8 mouse cellular contexts compared by ENCODE assay signal in the genomic region with DNA sequence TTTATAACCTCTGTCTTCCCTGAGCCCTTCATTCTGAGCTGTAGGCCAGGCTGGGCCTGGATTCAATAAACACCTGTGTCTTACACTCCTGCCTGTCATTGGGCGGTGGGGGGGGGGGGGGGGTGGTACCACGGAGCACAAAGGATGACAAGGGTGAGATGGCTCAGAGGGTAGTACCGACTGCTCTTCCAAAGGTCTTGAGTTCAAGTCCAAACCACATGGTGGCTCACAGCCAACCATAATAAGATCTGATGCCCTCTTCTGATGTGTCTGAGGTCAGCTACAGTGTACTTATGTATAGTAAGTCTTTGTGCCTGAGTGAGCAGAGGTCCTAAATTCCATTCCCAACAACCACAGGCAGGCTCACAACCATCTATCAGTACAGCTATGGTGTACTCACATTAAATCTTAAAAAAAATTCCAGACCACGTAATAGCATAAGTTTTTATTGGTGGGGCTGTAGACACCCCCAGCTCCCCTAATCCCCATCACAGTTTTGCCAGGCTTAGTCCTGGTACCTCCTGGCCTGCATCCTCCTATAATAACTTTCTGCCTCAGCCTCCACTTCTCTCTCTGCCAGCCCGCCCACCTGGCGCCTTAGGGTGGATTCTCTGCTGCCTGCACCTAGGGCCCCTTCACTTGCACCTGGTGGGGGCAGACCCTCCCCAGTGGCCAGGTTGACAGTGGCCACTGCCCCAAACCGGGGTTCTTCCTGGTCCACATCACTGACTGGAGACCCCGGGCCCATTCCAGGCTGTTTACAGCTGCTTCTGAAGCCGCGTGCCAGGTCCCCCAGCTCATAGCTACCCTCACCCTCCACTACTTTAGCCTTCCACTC. TPM values are rescaled to one million over a fixed set of nuclear protein-coding genes. Genes with fewer than 3 reads are reported as not detected.
DNase-seq lines count a peak whose midpoint lies in the region; ATAC-seq lines count a peak whose summit lies in the region.
"Had no signal": no experiment of that assay in that cellular context is flagged by ENCODE, and none has a peak within 500 bp of the region (broad histone marks: within the 10 kb centered on the region; RNA-seq: fewer than 3 reads in every experiment).

No protein-coding gene starts in this region.

- no peak for DNase-seq in lung, postnatal 4 days
- DNase-seq in T-cell, adult 2 months (ENCODE audit: low spot score): no peak
- DNase-seq: gastrocnemius, postnatal 10 days had no signal

- no peak overlapping the region for H3K4me2 ChIP-seq in lung, embryonic 16.5 days (ENCODE audit: low read depth, low read length)
- no peak overlapping the region; the same call in 1 of the 2 replicates for H3K4me2 ChIP-seq in forebrain, embryonic 13.5 days
- H3K4me2 ChIP-seq in limb, embryonic 13.5 days (replicated peaks): no peak overlapping the region
- H3K4me2 ChIP-seq in stomach, embryonic 16.5 days (ENCODE audit: low read depth, low read length): no peak overlapping the region

- H3K36me3 ChIP-seq in lung, embryonic 16.5 days (ENCODE audit: control insufficient read depth, insufficient read depth, low read length): peaks cover 47% of the 10 kb centered on the region
- H3K36me3 ChIP-seq in forebrain, embryonic 13.5 days (ENCODE audit: poor library complexity, severe bottlenecking): peaks cover 86% of the 10 kb centered on the region
- H3K36me3 ChIP-seq in limb, embryonic 13.5 days: peaks cover 90% of the 10 kb centered on the region
- H3K36me3 ChIP-seq in stomach, embryonic 16.5 days (ENCODE audit: control insufficient read depth, insufficient read depth, low read length): peaks cover 37% of the 10 kb centered on the region

- WGBS in lung, embryonic 16.5 days: 49% methylated on average over 10 of the region's 10 CpGs
- 57% methylated on average over 10 of the region's 10 CpGs for WGBS in forebrain, embryonic 13.5 days
- 45% methylated on average over 10 of the region's 10 CpGs for WGBS in limb, embryonic 13.5 days
- WGBS in stomach, embryonic 16.5 days: 46% methylated on average over 10 of the region's 10 CpGs

- H3K9me3 ChIP-seq in lung, embryonic 16.5 days (ENCODE audit: control insufficient read depth, low read length): no peaks in the 10 kb centered on the region
- no peaks in the 10 kb centered on the region for H3K9me3 ChIP-seq in forebrain, embryonic 13.5 days (replicated peaks)
- H3K9me3 ChIP-seq in limb, embryonic 13.5 days: no peaks in the 10 kb centered on the region
- H3K9me3 ChIP-seq in stomach, embryonic 16.5 days (replicated peaks; ENCODE audit: control insufficient read depth, low read length): no peaks in the 10 kb centered on the region

- H3K9ac ChIP-seq in lung, embryonic 16.5 days (ENCODE audit: low read length): no peak overlapping the region
- no peak overlapping the region for H3K9ac ChIP-seq in forebrain, embryonic 13.5 days
- H3K9ac ChIP-seq in limb, embryonic 13.5 days: no peak overlapping the region
- no peak overlapping the region for H3K9ac ChIP-seq in stomach, embryonic 16.5 days (ENCODE audit: low read length)

- H3K27ac ChIP-seq in lung, embryonic 16.5 days (ENCODE audit: low read length): no peak overlapping the region
- H3K27ac ChIP-seq in forebrain, embryonic 13.5 days: peak overlapping the region; percentile 57
- 0 out of 2 replicates have a peak overlapping the region, but pooled peaks have one; percentile 45 for H3K27ac ChIP-seq in limb, embryonic 13.5 days
- no peak overlapping the region; the same call in 1 of the 2 replicates for H3K27ac ChIP-seq in stomach, embryonic 16.5 days (ENCODE audit: low read length)

- no peaks in the 10 kb centered on the region for H3K27me3 ChIP-seq in lung, embryonic 16.5 days (ENCODE audit: control insufficient read depth, insufficient read depth, low read depth, low read length)
- H3K27me3 ChIP-seq in forebrain, embryonic 13.5 days: no peaks in the 10 kb centered on the region
- no peaks in the 10 kb centered on the region for H3K27me3 ChIP-seq in limb, embryonic 13.5 days
- H3K27me3 ChIP-seq in stomach, embryonic 16.5 days (ENCODE audit: control insufficient read depth, insufficient read depth, low read length): no peaks in the 10 kb centered on the region

- ATAC-seq in lung, embryonic 16.5 days (ENCODE audit: low read depth): peak; percentile 4; the same call in 1 of the 2 replicates
- ATAC-seq in forebrain, embryonic 13.5 days: peak; percentile 9
- peak; percentile 34; the same call in 1 of the 2 replicates for ATAC-seq in limb, embryonic 13.5 days (ENCODE audit: low FRiP score, low read depth)
- ATAC-seq in stomach, embryonic 16.5 days (ENCODE audit: insufficient read depth, low FRiP score): peak; percentile 8; the same call in 1 of the 2 replicates
- no peak for ATAC-seq in granulocyte monocyte progenitor cell, adult 5-6 weeks (replicated peaks; ENCODE audit: poor library complexity, severe bottlenecking)

- no peak overlapping the region for H3K4me3 ChIP-seq in lung, embryonic 16.5 days (ENCODE audit: low read length)
- 0 out of 2 replicates have a peak overlapping the region, but pooled peaks have one; percentile 2 for H3K4me3 ChIP-seq in forebrain, embryonic 13.5 days
- no peak overlapping the region for H3K4me3 ChIP-seq in limb, embryonic 13.5 days
- H3K4me3 ChIP-seq in stomach, embryonic 16.5 days (replicated peaks; ENCODE audit: low read length): no peak overlapping the region

- H3K4me1 ChIP-seq in lung, embryonic 16.5 days (replicated peaks; ENCODE audit: control insufficient read depth, insufficient read depth, low read length): no peaks in the 10 kb centered on the region; the same call in 1 of the 2 replicates
- H3K4me1 ChIP-seq in forebrain, embryonic 13.5 days: peaks cover 30% of the 10 kb centered on the region
- peaks cover 22% of the 10 kb centered on the region for H3K4me1 ChIP-seq in limb, embryonic 13.5 days
- H3K4me1 ChIP-seq in stomach, embryonic 16.5 days (ENCODE audit: control insufficient read depth, insufficient read depth, low read length): 0 out of 2 replicates have a peak, but pooled peaks cover 7% of the 10 kb centered on the region

RNA-seq across cellular contexts. Expression of gene Prtn3, which starts 9.7 kb away (rescaled TPM):
- 3.0 and 4.0 TPM in 2 replicates for polyA plus RNA-seq in lung, embryonic 16.5 days (2015; fragmentation: Nextera tagmentation; extraction: Ambion mirVana)
- polyA plus RNA-seq in forebrain, embryonic 13.5 days (2015; fragmentation: Nextera tagmentation; extraction: Ambion mirVana): 12.8 and 15.9 TPM in 2 replicates
- polyA plus RNA-seq in limb, embryonic 13.5 days (2015; fragmentation: Nextera tagmentation; extraction: Ambion mirVana): 11.1 and 11.3 TPM in 2 replicates
- 4.1 and 7.2 TPM in 2 replicates for polyA plus RNA-seq in stomach, embryonic 16.5 days (2015; fragmentation: Nextera tagmentation; extraction: Ambion mirVana)
- total RNA-seq in granulocyte monocyte progenitor cell, adult 5-6 weeks (2014; fragmentation: Nextera tagmentation): 2,258 and 3,780 TPM in 2 replicates
- 1,097 and 1,536 TPM in 2 replicates for total RNA-seq in granulocyte monocyte progenitor cell, adult 5-6 weeks (2017)

RNA-seq across cellular contexts. Expression of gene Plppr3, which starts 9.9 kb away (rescaled TPM):
- 22.6 and 26.4 TPM in 2 replicates for polyA plus RNA-seq in lung, embryonic 16.5 days (2015; fragmentation: Nextera tagmentation; extraction: Ambion mirVana)
- 290 and 308 TPM in 2 replicates for polyA plus RNA-seq in forebrain, embryonic 13.5 days (2015; fragmentation: Nextera tagmentation; extraction: Ambion mirVana)
- 138 and 142 TPM in 2 replicates for polyA plus RNA-seq in limb, embryonic 13.5 days (2015; fragmentation: Nextera tagmentation; extraction: Ambion mirVana)
- polyA plus RNA-seq in stomach, embryonic 16.5 days (2015; fragmentation: Nextera tagmentation; extraction: Ambion mirVana): 28.7 and 29.1 TPM in 2 replicates
- 72.1 and 111 TPM in 2 replicates for total RNA-seq in granulocyte monocyte progenitor cell, adult 5-6 weeks (2014; fragmentation: Nextera tagmentation)
- total RNA-seq in granulocyte monocyte progenitor cell, adult 5-6 weeks (2017): 91.6 and 112 TPM in 2 replicates

RNA-seq across cellular contexts. Expression of gene Ptbp1, which starts 10.3 kb away (rescaled TPM):
- 344 and 371 TPM in 2 replicates for polyA plus RNA-seq in lung, embryonic 16.5 days (2015; fragmentation: Nextera tagmentation; extraction: Ambion mirVana)
- 148 and 171 TPM in 2 replicates for polyA plus RNA-seq in forebrain, embryonic 13.5 days (2015; fragmentation: Nextera tagmentation; extraction: Ambion mirVana)
- polyA plus RNA-seq in limb, embryonic 13.5 days (2015; fragmentation: Nextera tagmentation; extraction: Ambion mirVana): 347 and 366 TPM in 2 replicates
- polyA plus RNA-seq in stomach, embryonic 16.5 days (2015; fragmentation: Nextera tagmentation; extraction: Ambion mirVana): 268 and 308 TPM in 2 replicates
- 497 and 526 TPM in 2 replicates for total RNA-seq in granulocyte monocyte progenitor cell, adult 5-6 weeks (2014; fragmentation: Nextera tagmentation)
- 211 and 216 TPM in 2 replicates for total RNA-seq in granulocyte monocyte progenitor cell, adult 5-6 weeks (2017)

RNA-seq across cellular contexts. Expression of gene Elane, which starts 21.5 kb away (rescaled TPM):
- 0.26 and 1.2 TPM in 2 replicates for polyA plus RNA-seq in lung, embryonic 16.5 days (2015; fragmentation: Nextera tagmentation; extraction: Ambion mirVana)
- 0.24 TPM in 1 of 2 replicates, not detected in the other for polyA plus RNA-seq in forebrain, embryonic 13.5 days (2015; fragmentation: Nextera tagmentation; extraction: Ambion mirVana)
- polyA plus RNA-seq in limb, embryonic 13.5 days (2015; fragmentation: Nextera tagmentation; extraction: Ambion mirVana): 0.29 and 0.86 TPM in 2 replicates
- 6.3 and 9.8 TPM in 2 replicates for polyA plus RNA-seq in stomach, embryonic 16.5 days (2015; fragmentation: Nextera tagmentation; extraction: Ambion mirVana)
- total RNA-seq in granulocyte monocyte progenitor cell, adult 5-6 weeks (2014; fragmentation: Nextera tagmentation): 5,751 and 6,009 TPM in 2 replicates
- total RNA-seq in granulocyte monocyte progenitor cell, adult 5-6 weeks (2017): 2,814 and 3,772 TPM in 2 replicates

RNA-seq across cellular contexts. Expression of gene Cfd, which starts 26.1 kb away (rescaled TPM):
- polyA plus RNA-seq in lung, embryonic 16.5 days (2015; fragmentation: Nextera tagmentation; extraction: Ambion mirVana): not detected in 2 replicates
- not detected in 2 replicates for polyA plus RNA-seq in forebrain, embryonic 13.5 days (2015; fragmentation: Nextera tagmentation; extraction: Ambion mirVana)
- not detected in 2 replicates for polyA plus RNA-seq in limb, embryonic 13.5 days (2015; fragmentation: Nextera tagmentation; extraction: Ambion mirVana)
- polyA plus RNA-seq in stomach, embryonic 16.5 days (2015; fragmentation: Nextera tagmentation; extraction: Ambion mirVana): not detected in 2 replicates
- total RNA-seq in granulocyte monocyte progenitor cell, adult 5-6 weeks (2014; fragmentation: Nextera tagmentation): 1.6 and 4.5 TPM in 2 replicates
- total RNA-seq in granulocyte monocyte progenitor cell, adult 5-6 weeks (2017): not detected in 2 replicates

Comparison
In these comparisons a context has a peak if more than half of its experiments do, and no peak if none do; other contexts are left out.
1. H3K27ac ChIP-seq: peak in forebrain, embryonic 13.5 days (single experiment) and limb, embryonic 13.5 days (single experiment); none in lung, embryonic 16.5 days (single experiment) and stomach, embryonic 16.5 days (single experiment).